Mouse (Mus musculus): ENCODE data around the gene Cc2d2a.

- TF ChIP-seq CTCF (IDR thresholded peaks at IDR 0.05; ENCODE audit: borderline replicate concordance, extremely low read depth, insufficient read depth, insufficient read length) (no peak), POLR2A (IDR thresholded peaks at IDR 0.05; ENCODE audit: borderline replicate concordance, extremely low read depth, insufficient read depth, insufficient read length, poor library complexity, severe bottlenecking) (no peak)
Measured at GRCm38 (mm10) chr5:43692489-43692888, 30.3 kb downstream of the Cc2d2a start.
